Mouse (Mus musculus): ENCODE data around the gene Arhgdib. TPM values are rescaled to one million over a fixed set of nuclear protein-coding genes. Genes with fewer than 3 reads are reported as not detected.

Arhgdib gene
- 393 TPM in 1 of 2 replicates, not detected in the other for polyA plus RNA-seq (2012; ENCODE audit: insufficient read depth, insufficient read length, low replicate concordance, missing spikeins)

- WGBS: 62% methylated on average over 12 of the region's 12 CpGs
- peak within 1 kb of the TSS; percentile 61; the same call in 1 of the 2 replicates for H3K27ac ChIP-seq (ENCODE audit: insufficient read depth, low read depth, low read length)
- H3K4me1 ChIP-seq (ENCODE audit: control insufficient read depth, insufficient read depth, low read length): peaks cover 5% of the 10 kb centered on the region
- H3K4me3 ChIP-seq (ENCODE audit: insufficient read depth, low read depth, low read length): peak within 1 kb of the TSS; percentile 13; the same call in 1 of the 2 replicates
- no peak for TF ChIP-seq CTCF (IDR thresholded peaks at IDR 0.05; ENCODE audit: insufficient read depth, low read depth, low read length)
Measured at GRCm38 (mm10) chr6:136941051-136942021, at the start of gene Arhgdib. Arhgdib (minus strand) TSS chr6:136941899.

DNA sequence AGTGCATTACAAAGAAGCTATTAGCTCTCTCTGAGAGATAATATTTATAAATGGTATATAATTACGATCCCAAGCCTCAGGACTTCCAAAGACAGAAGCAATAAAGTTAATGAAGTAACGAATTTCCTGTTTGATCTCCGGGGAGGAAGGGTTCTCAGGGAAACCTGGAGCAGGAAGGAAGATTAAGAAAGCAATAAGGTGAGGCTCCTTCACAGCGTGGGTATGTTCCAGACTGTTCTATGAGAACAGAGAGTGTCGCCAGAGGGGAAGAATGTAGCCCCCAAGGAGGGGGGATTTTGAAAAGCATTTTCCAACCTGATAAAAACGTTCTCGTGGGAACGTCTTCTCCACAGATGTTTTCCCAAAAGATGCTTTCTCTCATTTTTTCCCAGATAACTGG is 48.9 kb upstream of the Arhgdib start:
- Histone ChIP-seq H3K4me1 (ENCODE audit: control insufficient read depth, insufficient read depth, low read length) (peaks cover 13% of the 10 kb centered on the region), H3K27ac (ENCODE audit: insufficient read depth, low read depth, low read length) (no peak overlapping the region), H3K4me3 (ENCODE audit: insufficient read depth, low read depth, low read length) (no peak overlapping the region)
- TF ChIP-seq POLR2A (IDR thresholded peaks at IDR 0.05; ENCODE audit: insufficient read depth, low read depth, low read length): no peak
- no peak for TF ChIP-seq CTCF (IDR thresholded peaks at IDR 0.05; ENCODE audit: insufficient read depth, low read depth, low read length)
- WGBS: 49% methylated on average over 8 of the region's 8 CpGs

DNA sequence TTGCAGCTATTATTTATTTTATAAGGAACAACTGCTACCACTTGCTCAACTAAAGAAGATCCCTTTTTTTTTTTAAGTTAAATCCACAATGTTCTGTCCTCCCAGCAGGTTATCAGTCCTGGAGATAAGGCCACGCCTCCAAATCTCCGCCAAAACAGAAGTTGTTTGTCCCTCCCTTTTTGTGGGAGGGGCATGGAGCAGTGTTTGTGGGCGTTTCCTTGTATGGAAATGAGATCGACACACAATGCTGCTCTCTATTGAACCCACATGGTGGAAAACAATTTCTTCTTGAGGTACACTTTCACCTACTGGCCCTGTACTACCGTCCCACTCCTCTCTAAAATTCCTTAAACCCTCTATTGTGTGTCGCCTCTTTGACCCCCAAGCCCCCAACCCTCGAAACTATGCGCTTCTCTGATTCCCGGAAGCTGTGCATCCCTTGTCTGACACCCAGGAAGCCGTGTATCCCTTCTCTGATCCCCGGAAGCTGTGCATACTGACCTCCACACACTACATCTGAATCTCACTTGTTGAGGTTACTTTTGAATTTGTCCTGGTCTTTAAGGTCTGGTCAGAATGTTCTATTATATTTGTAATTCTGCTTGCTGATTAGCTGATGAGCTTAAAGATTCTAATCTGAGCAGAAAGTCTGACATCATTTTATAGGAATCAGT is 48.3 kb upstream of the Arhgdib start:
- H3K27ac ChIP-seq (ENCODE audit: insufficient read depth, low read depth, low read length): no peak overlapping the region
- H3K4me1 ChIP-seq (ENCODE audit: control insufficient read depth, insufficient read depth, low read length): peaks cover 7% of the 10 kb centered on the region; the same call in 1 of the 2 replicates
- TF ChIP-seq CTCF (IDR thresholded peaks at IDR 0.05; ENCODE audit: insufficient read depth, low read depth, low read length) (no peak), POLR2A (IDR thresholded peaks at IDR 0.05; ENCODE audit: insufficient read depth, low read depth, low read length) (no peak)
- H3K4me3 ChIP-seq (ENCODE audit: insufficient read depth, low read depth, low read length): no peak overlapping the region
- 51% methylated on average over 11 of the region's 11 CpGs for WGBS

- TF ChIP-seq POLR2A (IDR thresholded peaks at IDR 0.05; ENCODE audit: insufficient read depth, low read depth, low read length) (no peak), CTCF (IDR thresholded peaks at IDR 0.05; ENCODE audit: insufficient read depth, low read depth, low read length) (no peak)
- WGBS: 88% methylated on average over 7 of the region's 7 CpGs
- H3K4me3 ChIP-seq (ENCODE audit: insufficient read depth, low read depth, low read length): no peak overlapping the region
- H3K4me1 ChIP-seq (ENCODE audit: control insufficient read depth, insufficient read depth, low read length): peaks cover 6% of the 10 kb centered on the region; the same call in 1 of the 2 replicates
- no peak overlapping the region for H3K27ac ChIP-seq (ENCODE audit: insufficient read depth, low read depth, low read length)
Measured at GRCm38 (mm10) chr6:136988536-136989060, 46.9 kb upstream of the Arhgdib start.

GRCm38 (mm10) chr6:136986718-136987117 is 45.0 kb upstream of the Arhgdib start:
- no peak overlapping the region for H3K27ac ChIP-seq (ENCODE audit: insufficient read depth, low read depth, low read length)
- TF ChIP-seq CTCF (IDR thresholded peaks at IDR 0.05; ENCODE audit: insufficient read depth, low read depth, low read length) (no peak), POLR2A (IDR thresholded peaks at IDR 0.05; ENCODE audit: insufficient read depth, low read depth, low read length) (no peak)
- peaks cover 10% of the 10 kb centered on the region for H3K4me1 ChIP-seq (ENCODE audit: control insufficient read depth, insufficient read depth, low read length)
- H3K4me3 ChIP-seq (ENCODE audit: insufficient read depth, low read depth, low read length): no peak overlapping the region
- WGBS: 69% methylated on average over 11 of the region's 11 CpGs

DNA sequence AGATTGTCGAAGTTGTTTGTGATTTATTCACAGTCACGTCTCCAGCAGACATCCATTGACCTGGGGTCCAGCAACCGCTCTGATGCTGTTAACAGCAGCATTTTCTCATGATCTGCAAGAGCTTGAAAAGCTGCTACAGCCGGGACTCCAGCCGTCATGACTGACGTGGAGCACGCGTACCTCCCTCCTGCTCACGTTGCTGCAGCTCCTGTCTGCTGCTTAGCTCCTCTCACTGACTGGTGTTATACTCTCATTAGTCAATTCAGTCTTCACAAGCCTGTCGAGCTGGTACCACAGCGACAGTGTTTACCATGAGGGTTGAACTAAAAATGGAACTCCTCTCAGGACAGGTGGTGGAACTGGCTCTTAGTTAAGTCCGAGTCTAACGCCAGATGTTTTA is 44.3 kb upstream of the Arhgdib start:
- 62% methylated on average over 13 of the region's 13 CpGs for WGBS
- Histone ChIP-seq H3K27ac (ENCODE audit: insufficient read depth, low read depth, low read length) (no peak overlapping the region), H3K4me3 (ENCODE audit: insufficient read depth, low read depth, low read length) (no peak overlapping the region), H3K4me1 (ENCODE audit: control insufficient read depth, insufficient read depth, low read length) (peaks cover 10% of the 10 kb centered on the region)
- no peak for TF ChIP-seq POLR2A (IDR thresholded peaks at IDR 0.05; ENCODE audit: insufficient read depth, low read depth, low read length)
- TF ChIP-seq CTCF (IDR thresholded peaks at IDR 0.05; ENCODE audit: insufficient read depth, low read depth, low read length): no peak

- WGBS: 54% methylated on average over 7 of the region's 7 CpGs
- TF ChIP-seq CTCF (IDR thresholded peaks at IDR 0.05; ENCODE audit: insufficient read depth, low read depth, low read length) (no peak), POLR2A (IDR thresholded peaks at IDR 0.05; ENCODE audit: insufficient read depth, low read depth, low read length) (no peak)
- Histone ChIP-seq H3K4me1 (ENCODE audit: control insufficient read depth, insufficient read depth, low read length) (peaks cover 20% of the 10 kb centered on the region), H3K4me3 (ENCODE audit: insufficient read depth, low read depth, low read length) (no peak overlapping the region), H3K27ac (ENCODE audit: insufficient read depth, low read depth, low read length) (peak overlapping the region; percentile 35)
Measured at GRCm38 (mm10) chr6:136983201-136983600, 41.5 kb upstream of the Arhgdib start.

- WGBS: 77% methylated on average over 6 of the region's 6 CpGs
- Histone ChIP-seq H3K27ac (ENCODE audit: insufficient read depth, low read depth, low read length) (no peak overlapping the region), H3K4me1 (ENCODE audit: control insufficient read depth, insufficient read depth, low read length) (peaks cover 20% of the 10 kb centered on the region), H3K4me3 (ENCODE audit: insufficient read depth, low read depth, low read length) (no peak overlapping the region)
- TF ChIP-seq CTCF (IDR thresholded peaks at IDR 0.05; ENCODE audit: insufficient read depth, low read depth, low read length) (no peak), POLR2A (IDR thresholded peaks at IDR 0.05; ENCODE audit: insufficient read depth, low read depth, low read length) (no peak)
Measured at GRCm38 (mm10) chr6:136982581-136982980, 40.9 kb upstream of the Arhgdib start.

All from olfactory bulb, adult 2 months (tissue).